In the genomic region with DNA sequence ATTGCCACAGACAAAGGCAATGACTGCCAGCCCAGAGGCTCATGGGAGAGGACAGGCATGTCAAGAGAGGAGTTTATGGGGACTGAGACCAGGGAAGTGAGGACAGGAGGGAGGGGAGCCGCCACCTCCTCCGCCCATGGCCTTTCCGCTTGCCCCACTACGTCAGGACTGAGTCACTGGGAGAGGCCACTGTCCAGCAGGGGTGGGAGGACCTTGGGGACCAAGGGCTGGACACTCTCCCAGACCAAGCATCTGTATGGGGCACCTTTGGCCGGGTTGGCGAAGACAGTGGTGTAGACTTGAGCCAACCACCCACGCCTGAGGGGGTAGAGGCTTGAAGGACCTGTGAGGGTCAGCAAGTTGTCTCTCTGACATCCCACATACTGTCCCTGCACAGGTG, we compare ENCODE assay signal across 13 mouse cellular contexts. TPM values are rescaled to one million over a fixed set of nuclear protein-coding genes. Genes with fewer than 3 reads are reported as not detected.
DNase-seq lines count a peak whose midpoint lies in the region.
"Had no signal": no experiment of that assay in that cellular context is flagged by ENCODE, and none has a peak within 500 bp of the region (broad histone marks: within the 10 kb centered on the region; RNA-seq: fewer than 3 reads in every experiment).

No protein-coding gene starts in this region.

- peak; percentile 55 for DNase-seq in gastrocnemius, adult 18-20 months (ENCODE audit: low spot score)
- DNase-seq in gastrocnemius, postnatal 10 days, result no peak
- peak; percentile 72 for DNase-seq in 3134 (ENCODE audit: extremely low read depth, insufficient read length, low spot score)
- DNase-seq in adrenal gland, postnatal 10 days, result peak; percentile 86
- peak; percentile 42 to 47 for DNase-seq in heart, adult 9 months (ENCODE audit: low spot score in 2 of 2)
- DNase-seq in kidney, adult 11 months, result no peak
- no peak for DNase-seq in lung, postnatal 14 days
- DNase-seq in kidney, postnatal 14 days, result no peak
- DNase-seq: cerebellum, adult 8-10 months; kidney, adult 9 months; left cerebral cortex, postnatal 4 days; lung, postnatal 36 days had no signal

RNA-seq across cellular contexts. Expression of gene Dlx4, which starts 40.8 kb away (rescaled TPM):
- not detected for total RNA-seq in gastrocnemius, adult 18-20 months (2021)
- under 1 TPM in 1 of 2 experiments, not detected in 1; 0.32 TPM for total RNA-seq in gastrocnemius, postnatal 10 days (2021)
- total RNA-seq in adrenal gland, postnatal 10 days (2021), result under 1 TPM in 1 of 2 experiments, not detected in 1; 0.18 TPM
- total RNA-seq: layer of hippocampus, postnatal 25 days had no signal

Comparison
In these comparisons a context has a peak if more than half of its experiments do, and no peak if none do; other contexts are left out.
1. DNase-seq: peak in gastrocnemius, adult 18-20 months (single experiment), 3134 (single experiment), adrenal gland, postnatal 10 days (single experiment) and heart, adult 9 months (2 of 2); none in gastrocnemius, postnatal 10 days (single experiment), kidney, adult 11 months (single experiment), lung, postnatal 14 days (single experiment) and kidney, postnatal 14 days (single experiment).